Mouse (Mus musculus): Measurements from ENCODE around the gene Serpinb9f. TPM values are rescaled to one million over a fixed set of nuclear protein-coding genes. Genes with fewer than 3 reads are reported as not detected.
"Not testable (repeated sequence)": the region's sequence is repeated elsewhere in the genome, so short reads cannot be mapped to it uniquely, and the experiment has no call there.

Serpinb9f gene
- total RNA-seq (2021), result not detected
- long read RNA-seq, experiment 1, result 0 reads
- long read RNA-seq, experiment 2, result 0 reads

DNA sequence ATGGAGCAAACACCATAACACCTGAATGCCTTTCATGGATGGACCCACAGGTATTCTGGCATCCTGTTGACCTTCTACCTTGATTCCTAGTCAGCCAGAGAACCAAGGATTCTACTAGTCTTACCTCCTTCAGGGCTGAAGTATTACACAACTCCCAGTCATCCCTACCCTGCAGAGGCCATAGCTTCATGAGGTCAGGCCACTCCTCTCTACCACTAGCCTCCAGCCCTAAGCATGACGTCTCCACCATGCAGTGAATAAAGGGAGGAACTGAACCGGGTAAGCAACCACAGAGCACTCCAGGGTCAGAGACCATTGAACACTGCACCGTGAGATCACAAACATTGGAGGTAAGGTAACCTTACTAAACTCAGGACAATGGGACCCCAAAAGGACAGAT is at the start of gene Serpinb9f:
Gene Serpinb9f, plus strand, starts transcription at position 301 of the 400 bp plus-strand sequence.
- intact Hi-C loops (cut with DNase I; ENCODE audit: low total_unique reads), result not testable (repeated sequence)

GRCm38 (mm10) chr13:33308631-33309030 is 15.2 kb upstream of the Serpinb9f start:
- intact Hi-C loops (cut with DNase I; ENCODE audit: low total_unique reads), result not testable (repeated sequence)

More for the DNA sequence above, at the start of gene Serpinb9f:
- not testable (repeated sequence) for DNase-seq

GRCm38 (mm10) chr13:33356666-33357065 is 32.8 kb downstream of the Serpinb9f start:
- DNase-seq; intact Hi-C loops (cut with DNase I; ENCODE audit: low total_unique reads): not testable (repeated sequence)

More at GRCm38 (mm10) chr13:33308631-33309030, 15.2 kb upstream of the Serpinb9f start:
- DNase-seq, result not testable (repeated sequence)

Other genes starting within 250 kb of the Serpinb9f start
- gene Serpinb1b, start 245.5 kb upstream of the Serpinb9f start, total RNA-seq (2021), result under 1 TPM in 1 of 2 experiments, not detected in 1; 0.18 TPM
- not detected for gene Serpinb9c, start 164.3 kb upstream of the Serpinb9f start, total RNA-seq (2021)
- gene Serpinb9d, start 131.1 kb upstream of the Serpinb9f start, total RNA-seq (2021), result not detected
- gene Serpinb9e, start 74.5 kb upstream of the Serpinb9f start, total RNA-seq (2021), result not detected
- not detected for gene Gm11397, start 71.7 kb downstream of the Serpinb9f start, total RNA-seq (2021)
- gene Serpinb9g, start 160.7 kb downstream of the Serpinb9f start, total RNA-seq (2021), result not detected